8 mouse cellular contexts compared by ENCODE assay signal in the genomic region with DNA sequence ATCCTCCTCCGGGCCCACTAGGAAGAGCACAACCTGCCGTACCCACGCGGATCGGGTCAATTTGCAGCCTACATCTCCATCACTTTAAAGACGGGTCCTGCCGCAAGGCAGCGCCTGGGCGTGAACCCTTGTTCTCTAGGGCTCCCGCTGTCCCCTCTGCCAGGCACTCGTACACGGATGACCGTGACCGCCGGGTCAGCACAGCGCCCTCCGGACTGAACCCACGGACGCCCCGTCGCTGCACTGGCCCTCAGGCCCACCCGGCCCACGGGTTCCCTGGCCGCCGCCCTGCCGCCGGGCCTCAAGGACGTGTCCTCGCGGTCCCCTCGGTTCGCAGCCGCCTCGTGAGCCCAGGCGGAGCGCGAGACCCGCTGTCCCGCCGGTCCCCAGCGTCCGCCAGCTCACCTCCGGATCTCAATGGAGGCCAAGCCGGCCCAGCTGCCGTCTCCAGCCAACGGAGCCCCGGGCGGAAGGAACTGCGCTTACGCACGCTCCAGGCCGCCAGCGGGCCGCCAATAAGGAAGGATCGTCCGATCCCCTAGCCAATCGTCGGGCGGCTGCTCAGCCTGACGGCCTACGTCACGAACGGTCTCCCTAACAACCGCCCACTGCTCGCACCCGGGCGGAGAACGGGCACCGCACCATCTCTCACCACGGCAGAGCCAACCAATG. TPM values are rescaled to one million over a fixed set of nuclear protein-coding genes. Genes with fewer than 3 reads are reported as not detected.
A peak's percentile ranks its signal among the peaks of the same experiment; 100 is the strongest.
DNase-seq lines count a peak whose midpoint lies in the region; ATAC-seq lines count a peak whose summit lies in the region.

A gene (minus strand): TSS at position 531 of the 672 bp plus-strand sequence.

- peak; percentile 97 for DNase-seq in R1 (ENCODE audit: low read depth, low spot score)
- DNase-seq in cerebellum, postnatal 25 days: peak; percentile 98
- peak; percentile 94 to 98 for DNase-seq in frontal cortex, postnatal 25 days (ENCODE audit: low spot score in 2 of 2)
- DNase-seq in hindbrain, embryonic 14.5 days (ENCODE audit: low spot score): peak; percentile 98
- peak; percentile 99 for DNase-seq in layer of hippocampus, postnatal 36 days
- peak; percentile 99 for DNase-seq in lung, postnatal 36 days
- peak; percentile 99 for DNase-seq in retina, postnatal 1 day
- DNase-seq in urinary bladder, adult 18-20 months (ENCODE audit: low spot score in 2 of 2): peak; percentile 91 to 96

- peaks cover 13% of the 10 kb centered on the region for H3K36me3 ChIP-seq in hindbrain, embryonic 14.5 days (replicated peaks; ENCODE audit: control insufficient read depth, insufficient read depth)

- H3K4me2 ChIP-seq in hindbrain, embryonic 14.5 days (replicated peaks): peak within 1 kb of the TSS; percentile 80

- peak within 1 kb of the TSS; percentile 88 for H3K4me3 ChIP-seq in hindbrain, embryonic 14.5 days (replicated peaks; ENCODE audit: low read length)

- no peaks in the 10 kb centered on the region for H3K9me3 ChIP-seq in hindbrain, embryonic 14.5 days (ENCODE audit: control insufficient read depth, low read length)

- peak; percentile 100 for ATAC-seq in hindbrain, embryonic 14.5 days (ENCODE audit: low FRiP score)

- WGBS in hindbrain, embryonic 14.5 days: under 1% methylated on average over 70 of the region's 70 CpGs

- peak within 1 kb of the TSS; percentile 95 for H3K9ac ChIP-seq in hindbrain, embryonic 14.5 days

- peak within 1 kb of the TSS; percentile 97 for H3K27ac ChIP-seq in hindbrain, embryonic 14.5 days

- no peaks in the 10 kb centered on the region for H3K27me3 ChIP-seq in hindbrain, embryonic 14.5 days (ENCODE audit: control insufficient read depth, insufficient read depth, low read length)

- peaks cover 40% of the 10 kb centered on the region for H3K4me1 ChIP-seq in hindbrain, embryonic 14.5 days (replicated peaks; ENCODE audit: control insufficient read depth, insufficient read depth, low read length)

RNA-seq across cellular contexts. Expression of the gene that starts here (rescaled TPM):
- polyA plus RNA-seq in hindbrain, embryonic 14.5 days (2014; fragmentation: Nextera tagmentation; extraction: Ambion mirVana): 198 and 251 TPM in 2 replicates
- 100 to 1,000 TPM; 105 to 120 TPM for total RNA-seq in layer of hippocampus, postnatal 36 days (2021)

Comparison
In these comparisons a context has a peak if more than half of its experiments do, and no peak if none do; other contexts are left out.
1. Peak in every context shown above with its lines: DNase-seq, ATAC-seq, H3K4me3 ChIP-seq and H3K27ac ChIP-seq.